Mouse (Mus musculus) left cerebral cortex, adult 9 months (tissue): ENCODE measurements around the gene Smarcb1.

Experiments used
- DNase-seq, 2 experiments: peaks; one replicate each; pipeline ENCODE4 v3.0.0; 2022; ENCODE audit warnings: low spot score in 2 of 2

Gene Smarcb1

GRCm38 (mm10) chr10:75921026-75921725 lies at the start of gene Smarcb1:
Gene Smarcb1 (minus strand): TSS chr10:75921617.
- peak; percentile 82 to 95 for DNase-seq

- DNase-seq: no peak
Measured at GRCm38 (mm10) chr10:75954381-75954811, 33.0 kb upstream of the Smarcb1 start, which contains the start of gene Gm5134. Gene Gm5134 (plus strand): TSS chr10:75954514.

GRCm38 (mm10) chr10:75951424-75952050 lies 30.1 kb upstream of the Smarcb1 start:
- DNase-seq: peak in 1 of 2 experiments; percentile 55

GRCm38 (mm10) chr10:75950791-75951210 lies 29.4 kb upstream of the Smarcb1 start:
- no peak for DNase-seq

GRCm38 (mm10) chr10:75949053-75950045 lies 27.9 kb upstream of the Smarcb1 start:
- DNase-seq: no peak

GRCm38 (mm10) chr10:75948079-75948478 lies 26.7 kb upstream of the Smarcb1 start:
- DNase-seq: no peak

GRCm38 (mm10) chr10:75945896-75946295 lies 24.5 kb upstream of the Smarcb1 start:
- DNase-seq: no peak

- DNase-seq: no peak
Measured at GRCm38 (mm10) chr10:75945213-75945612, 23.8 kb upstream of the Smarcb1 start.

- DNase-seq: no peak
Measured at GRCm38 (mm10) chr10:75944066-75944772, 22.8 kb upstream of the Smarcb1 start.

- no peak for DNase-seq
Measured at GRCm38 (mm10) chr10:75942736-75943477, 21.5 kb upstream of the Smarcb1 start, which contains the start of gene Vpreb3. Gene Vpreb3 (plus strand): TSS chr10:75943057.

- DNase-seq: no peak
Measured at GRCm38 (mm10) chr10:75941042-75941824, 19.8 kb upstream of the Smarcb1 start.

GRCm38 (mm10) chr10:75940520-75940919 lies 19.1 kb upstream of the Smarcb1 start, which contains the start of gene Gm867:
Gene Gm867 (minus strand): TSS chr10:75940672.
- no peak for DNase-seq

GRCm38 (mm10) chr10:75939481-75940234 lies 18.2 kb upstream of the Smarcb1 start:
- peak in 1 of 2 experiments; percentile 37 for DNase-seq

GRCm38 (mm10) chr10:75937851-75938643 lies 16.6 kb upstream of the Smarcb1 start:
- DNase-seq: no peak

GRCm38 (mm10) chr10:75936909-75937667 lies 15.7 kb upstream of the Smarcb1 start:
- DNase-seq: no peak

- peak in 1 of 2 experiments; percentile 76 for DNase-seq
Measured at GRCm38 (mm10) chr10:75935680-75936541, 14.5 kb upstream of the Smarcb1 start, which contains the start of gene Mmp11. Gene Mmp11 (minus strand): TSS chr10:75936496.
